15 mouse cellular contexts compared by ENCODE assay signal in genomic region chr12:77091700-77092099, GRCm38 (mm10).
"Had no signal": no experiment of that assay in that cellular context is flagged by ENCODE, and none has a peak within 500 bp of the region (broad histone marks: within the 10 kb centered on the region; RNA-seq: fewer than 3 reads in every experiment).

No protein-coding gene starts in this region.

- H3K4me1 ChIP-seq: neural tube, embryonic 15.5 days; stomach, embryonic 15.5 days had no signal

- H3K9me3 ChIP-seq: neural tube, embryonic 15.5 days; stomach, embryonic 15.5 days had no signal

- H3K4me2 ChIP-seq: neural tube, embryonic 15.5 days; stomach, embryonic 15.5 days had no signal

- DNase-seq: retina, postnatal 1 day; right cerebral cortex, adult 18-20 months; right cerebral cortex, postnatal 14 days; right cerebral cortex, postnatal 25 days; right cerebral cortex, postnatal 4 days; spleen, adult 18-20 months; thymus, adult 18-20 months; thymus, adult 2 months; thymus, postnatal 14 days; thymus, postnatal 25 days; thymus, postnatal 36 days; thymus, postnatal 4 days had no signal

- H3K4me3 ChIP-seq: neural tube, embryonic 15.5 days; stomach, embryonic 15.5 days had no signal

- H3K9ac ChIP-seq: neural tube, embryonic 15.5 days; stomach, embryonic 15.5 days had no signal

- H3K27ac ChIP-seq: neural tube, embryonic 15.5 days; stomach, embryonic 15.5 days; stomach, postnatal 0 days had no signal

- H3K27me3 ChIP-seq: neural tube, embryonic 15.5 days; stomach, embryonic 15.5 days had no signal

- H3K36me3 ChIP-seq: neural tube, embryonic 15.5 days; stomach, embryonic 15.5 days had no signal
